Mouse (Mus musculus) T-helper 2 cell (primary cell): ENCODE results near the gene Megf6.

Experiments used
- in situ Hi-C: fragments of 300-600 bp; cut with MboI, MseI; formaldehyde crosslinking; loops from one replicate; pipeline ENCODE4 v1.15.1; 2025; ENCODE audit warnings: high pct_unique_total_duplicates

The Megf6 gene

DNA sequence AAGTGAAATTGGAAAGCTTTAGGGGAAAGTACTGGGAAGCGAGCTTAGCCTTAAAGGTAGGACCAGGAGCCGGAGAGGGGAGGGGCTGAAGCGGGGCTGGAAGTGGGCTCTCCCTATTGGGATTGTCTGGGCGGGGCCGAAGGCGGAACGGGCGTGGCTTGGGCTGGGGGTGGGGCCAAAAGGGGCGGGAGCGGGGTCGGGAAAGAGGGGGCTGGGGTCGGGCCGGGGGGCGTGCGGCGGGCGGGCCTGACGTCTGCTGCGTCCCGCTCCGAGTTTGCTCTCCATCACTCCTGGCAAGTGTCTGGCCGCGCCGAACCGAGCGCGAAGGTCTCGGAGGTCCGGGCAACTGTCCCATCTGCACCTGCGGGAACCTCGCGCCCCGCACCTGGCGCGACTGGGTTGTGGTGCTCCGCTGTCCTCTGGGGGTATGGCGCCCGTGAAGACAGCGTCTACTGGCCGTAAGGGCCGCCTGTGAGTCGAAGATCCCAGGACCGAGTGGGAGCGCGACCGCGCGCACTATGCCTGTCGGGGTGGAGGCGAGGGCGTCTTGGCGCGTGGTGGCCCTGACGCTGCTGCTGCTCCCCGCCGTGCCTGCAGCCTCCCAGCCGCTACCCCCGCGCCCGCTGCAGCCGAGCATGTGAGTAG, at the start of gene Megf6:
Megf6 (plus strand) TSS at position 225 of the 645 bp plus-strand sequence.
- in situ Hi-C loops = no loop called here

- in situ Hi-C loops = no loop called here
Observed at GRCm38 (mm10) chr4:154121800-154122199, 48.7 kb upstream of the Megf6 start.

- in situ Hi-C loops = no loop called here
Observed at GRCm38 (mm10) chr4:154122374-154122773, 48.2 kb upstream of the Megf6 start.

- in situ Hi-C loops = no loop called here
Observed at GRCm38 (mm10) chr4:154123553-154123952, 47.0 kb upstream of the Megf6 start.

DNA sequence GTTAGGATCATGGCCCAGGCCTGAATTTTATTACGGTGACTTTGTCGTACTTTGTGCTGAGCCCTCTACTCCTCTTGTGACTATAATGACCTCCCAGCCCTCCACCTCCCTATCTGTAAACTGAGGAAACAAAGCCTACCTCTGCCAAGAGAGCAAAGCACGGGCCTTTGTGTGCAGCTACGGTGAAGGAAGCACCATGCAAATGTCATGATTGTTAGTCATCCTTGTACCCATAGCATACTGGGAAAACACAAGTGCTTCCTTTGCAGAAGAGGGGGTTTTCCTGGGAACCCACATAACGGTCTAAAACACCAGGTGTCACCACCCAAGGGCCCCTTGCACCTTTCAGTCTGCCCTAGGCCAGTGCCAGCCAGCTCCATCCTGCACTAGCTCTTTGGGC, 45.3 kb upstream of the Megf6 start:
- in situ Hi-C loops = no loop called here

DNA sequence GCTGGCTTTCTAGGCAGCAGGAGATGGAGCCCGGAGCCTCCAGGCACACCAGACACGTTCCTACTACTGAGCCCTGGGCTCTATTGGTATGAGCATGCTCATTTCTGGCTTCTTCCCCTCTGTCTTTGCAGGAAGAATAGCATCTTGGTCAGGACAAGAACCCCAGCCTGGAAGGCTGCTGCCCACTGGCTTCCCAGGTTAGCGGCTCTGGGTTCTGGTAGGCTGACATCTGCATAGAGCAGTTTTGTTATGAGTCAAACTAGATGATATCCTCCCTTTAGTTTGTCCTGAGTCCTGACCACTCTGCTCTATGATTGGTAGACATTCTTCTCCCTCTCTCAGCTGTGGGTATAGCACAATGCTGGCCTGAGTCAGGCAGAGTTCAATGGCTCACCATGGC, 43.3 kb upstream of the Megf6 start:
- in situ Hi-C loops = no loop called here

DNA sequence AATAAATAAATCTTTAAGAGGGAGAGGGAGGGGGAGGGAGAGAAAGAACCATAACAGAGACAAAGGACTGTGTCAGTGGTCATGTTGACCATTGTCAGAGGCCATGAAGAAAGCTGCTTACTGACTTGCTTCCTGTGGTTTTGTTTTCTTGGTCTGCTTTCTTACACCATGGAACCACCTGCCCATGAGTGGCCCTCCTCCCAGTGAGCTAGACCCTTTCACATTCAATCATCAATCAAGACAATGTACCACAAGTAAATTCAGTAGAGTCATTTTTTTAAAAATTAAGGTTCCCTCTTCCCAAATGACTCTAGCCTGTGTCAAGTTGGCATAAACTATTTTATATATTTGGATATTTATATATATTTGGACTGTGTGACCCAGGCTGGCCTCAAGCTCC, 40.6 kb upstream of the Megf6 start:
- in situ Hi-C loops = no loop called here

DNA sequence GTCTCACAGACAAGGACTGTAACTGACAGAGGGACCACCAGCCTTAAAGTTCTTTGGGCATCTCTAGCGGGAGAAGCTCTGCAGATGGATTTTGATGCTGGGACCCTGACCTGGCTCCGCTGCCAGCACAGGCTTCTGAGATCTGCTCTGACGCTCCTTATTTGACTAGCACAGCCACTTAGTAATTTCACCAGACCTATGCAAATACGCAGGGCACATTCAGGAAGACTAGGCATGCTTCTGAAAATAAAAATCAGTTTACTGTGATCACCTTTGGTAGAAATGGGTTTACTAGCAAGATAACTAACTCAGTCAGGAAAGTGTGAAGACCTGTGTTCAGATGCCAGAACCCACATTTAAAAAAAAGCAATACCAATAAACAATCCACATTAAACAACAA, 38.6 kb upstream of the Megf6 start:
- in situ Hi-C loops = no loop called here

DNA sequence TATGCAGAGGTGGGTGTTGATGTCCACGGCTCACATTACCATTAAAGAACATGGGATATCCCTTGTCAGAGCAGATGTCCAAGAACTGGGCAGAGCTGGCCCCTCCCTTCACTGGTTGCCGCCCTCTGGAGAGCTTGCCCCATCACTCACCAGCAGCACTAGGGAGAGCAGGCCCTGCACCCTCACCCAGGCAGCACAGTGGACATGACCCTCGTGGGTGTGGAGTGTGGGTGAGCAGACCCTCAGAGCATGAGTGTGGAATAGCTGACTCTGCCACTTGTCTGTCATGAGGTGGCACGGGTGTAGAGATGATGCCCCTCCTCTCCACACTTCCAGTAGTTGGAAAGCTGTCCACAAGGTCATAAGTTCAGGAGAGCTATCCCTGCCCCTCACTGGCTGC, 35.7 kb upstream of the Megf6 start:
- in situ Hi-C loops = no loop called here

GRCm38 (mm10) chr4:154137139-154137538, 33.4 kb upstream of the Megf6 start:
- in situ Hi-C loops = no loop called here

DNA sequence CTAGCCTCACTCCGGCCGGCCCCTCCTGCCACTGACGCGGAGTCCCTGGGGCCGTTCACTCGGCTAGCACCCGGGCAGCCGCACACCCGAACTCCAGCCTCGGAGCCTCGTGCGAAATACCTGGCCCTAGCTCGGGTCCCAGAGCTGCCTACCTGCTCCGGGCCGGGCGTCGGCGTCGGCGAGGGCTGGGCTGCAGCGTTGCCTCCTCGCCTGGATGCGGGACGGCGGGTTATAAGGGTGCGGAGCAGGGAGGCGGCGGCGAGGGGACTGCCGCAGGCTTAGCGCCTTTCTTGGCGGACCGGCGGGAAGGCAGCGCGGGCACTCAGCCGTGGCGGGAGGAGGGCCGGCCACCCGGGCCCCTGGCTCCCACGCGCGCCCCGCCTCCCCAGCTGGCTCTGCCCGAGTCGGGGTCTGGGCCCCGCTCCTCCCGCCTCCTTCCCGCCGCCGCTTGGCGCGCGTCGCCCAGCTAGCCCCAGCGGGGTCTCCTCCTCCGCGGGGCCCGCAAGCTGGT, 30.8 kb upstream of the Megf6 start:
- in situ Hi-C loops = loop anchor here (5.0 kb wide), 1 partner anchor 1982 kb away; the partner anchor contains the start of gene Hes2

- in situ Hi-C loops = loop anchor here (5.0 kb wide), 1 partner anchor 1983 kb away; the partner anchor contains the start of gene Hes2
Observed at GRCm38 (mm10) chr4:154140182-154140212, 30.5 kb upstream of the Megf6 start, which contains the start of gene Trp73. TSS of gene Trp73 (minus strand) at chr4:154140208.

GRCm38 (mm10) chr4:154140213-154141008, 30.1 kb upstream of the Megf6 start:
- in situ Hi-C loops = loop anchor here (5.0 kb wide), 1 partner anchor 1983 kb away; the partner anchor contains the start of gene Hes2

DNA sequence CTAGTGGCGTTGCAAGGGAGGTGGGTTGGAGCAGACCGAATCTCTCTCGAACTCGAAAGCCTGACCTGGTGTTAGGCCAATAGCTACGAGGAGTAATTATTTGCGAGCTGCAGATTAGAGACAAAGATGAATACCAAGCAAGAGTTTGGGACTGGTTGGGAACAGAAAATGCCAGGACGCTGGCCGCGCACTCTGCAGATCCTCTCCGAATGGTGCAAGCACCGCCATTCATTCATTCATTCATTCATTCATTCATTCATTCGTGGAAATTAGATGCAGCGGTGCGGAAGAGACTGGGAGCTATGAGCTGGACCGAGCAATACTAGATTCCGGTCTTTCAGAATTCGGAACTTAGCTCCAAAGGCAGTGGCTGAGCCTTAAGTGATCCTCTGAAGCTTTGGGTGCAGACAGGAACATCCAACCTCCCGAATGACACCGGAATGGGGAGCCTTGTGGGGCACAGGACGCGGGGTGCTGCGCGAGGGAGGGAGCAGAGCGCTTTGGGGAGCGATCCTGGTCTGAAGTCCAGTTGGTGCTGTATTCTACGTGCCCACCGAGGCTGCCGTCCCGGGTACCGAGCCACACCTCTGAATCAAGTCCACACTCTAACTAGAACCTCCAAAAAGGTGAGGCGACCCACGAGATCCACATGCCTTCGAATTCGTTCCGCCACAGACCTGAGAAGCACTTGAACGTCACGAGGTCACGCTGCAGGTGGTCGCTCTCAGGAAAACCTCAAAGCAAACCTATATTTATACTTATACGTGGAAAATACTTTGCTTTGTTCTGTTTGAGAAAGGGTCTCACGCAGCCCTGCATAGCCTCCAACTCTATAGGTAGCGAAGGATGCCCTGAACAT, 29.3 kb upstream of the Megf6 start:
- in situ Hi-C loops = loop anchor here (5.0 kb wide), 1 partner anchor 1984 kb away; the partner anchor contains the start of gene Hes2

DNA sequence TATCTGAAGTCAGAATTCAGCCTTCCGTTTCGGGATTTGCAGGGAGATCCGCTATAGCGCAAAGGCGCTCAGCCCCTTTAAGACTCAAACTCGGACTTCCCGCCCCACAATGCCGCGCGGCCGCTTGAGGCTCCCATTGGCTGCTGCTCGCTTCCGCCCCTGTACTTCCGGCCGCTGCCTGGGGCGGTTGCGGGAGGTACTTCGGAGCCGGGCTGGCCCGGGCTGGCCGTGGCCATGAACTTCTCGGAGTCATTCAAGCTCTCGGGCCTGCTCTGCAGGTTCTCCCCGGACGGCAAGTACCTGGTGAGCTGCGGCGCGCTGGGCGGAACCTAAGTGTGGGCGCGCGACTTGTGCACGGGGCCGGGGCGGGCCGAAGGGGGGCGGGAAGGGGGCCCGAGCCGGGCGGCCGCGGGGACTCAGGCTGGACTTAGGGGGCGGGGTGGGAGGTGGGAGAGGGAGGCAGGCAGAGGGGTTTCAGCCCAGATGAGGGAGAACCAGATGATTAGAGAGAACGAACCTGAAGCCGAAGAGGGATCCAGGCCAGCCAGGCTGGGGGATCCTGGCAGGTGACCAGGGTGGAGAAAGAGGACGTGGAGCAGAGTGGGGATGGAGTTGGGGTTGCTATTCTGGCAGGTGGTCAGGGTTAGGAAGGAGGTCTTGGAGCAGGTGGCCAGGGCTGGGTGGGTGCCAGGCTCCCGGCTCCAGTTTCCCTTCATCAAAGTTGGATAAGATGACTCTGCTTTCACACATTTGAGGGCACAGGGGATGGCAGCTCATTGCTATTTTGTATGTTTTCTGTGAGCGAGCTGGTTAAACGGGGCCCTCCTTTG, 28.1 kb upstream of the Megf6 start, which contains the start of gene Wrap73:
Wrap73 (plus strand) TSS at position 162 of the 830 bp plus-strand sequence.
- in situ Hi-C loops = loop anchor here (5.0 kb wide), 1 partner anchor 1985 kb away; the partner anchor contains the start of gene Hes2

DNA sequence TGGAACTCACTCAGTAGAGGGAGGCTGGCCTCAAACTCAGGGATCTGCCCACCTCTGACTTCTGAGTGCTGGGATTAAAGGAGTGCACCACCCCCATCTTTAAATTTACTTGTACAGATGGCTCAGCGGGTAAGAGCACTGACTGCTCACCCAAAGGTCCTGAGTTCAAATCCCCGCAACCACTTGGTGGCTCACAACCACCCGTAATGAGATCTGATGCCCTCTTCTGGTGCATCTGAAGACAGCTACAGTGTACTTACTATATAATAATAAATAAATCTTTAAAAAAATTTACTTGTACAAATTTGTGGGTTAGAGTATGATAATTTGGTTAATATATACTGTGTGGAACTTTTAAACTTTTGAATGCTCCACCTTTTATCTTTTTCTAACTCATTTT, 25.8 kb upstream of the Megf6 start:
- in situ Hi-C loops = loop anchor here (5.0 kb wide), 1 partner anchor 1987 kb away; the partner anchor contains the start of gene Hes2

- in situ Hi-C loops = no loop called here
Observed at GRCm38 (mm10) chr4:154146342-154146741, 24.2 kb upstream of the Megf6 start.

- in situ Hi-C loops = no loop called here
Observed at GRCm38 (mm10) chr4:154154104-154154503, 16.4 kb upstream of the Megf6 start.

- in situ Hi-C loops = no loop called here
Observed at GRCm38 (mm10) chr4:154156050-154156449, 14.5 kb upstream of the Megf6 start.

DNA sequence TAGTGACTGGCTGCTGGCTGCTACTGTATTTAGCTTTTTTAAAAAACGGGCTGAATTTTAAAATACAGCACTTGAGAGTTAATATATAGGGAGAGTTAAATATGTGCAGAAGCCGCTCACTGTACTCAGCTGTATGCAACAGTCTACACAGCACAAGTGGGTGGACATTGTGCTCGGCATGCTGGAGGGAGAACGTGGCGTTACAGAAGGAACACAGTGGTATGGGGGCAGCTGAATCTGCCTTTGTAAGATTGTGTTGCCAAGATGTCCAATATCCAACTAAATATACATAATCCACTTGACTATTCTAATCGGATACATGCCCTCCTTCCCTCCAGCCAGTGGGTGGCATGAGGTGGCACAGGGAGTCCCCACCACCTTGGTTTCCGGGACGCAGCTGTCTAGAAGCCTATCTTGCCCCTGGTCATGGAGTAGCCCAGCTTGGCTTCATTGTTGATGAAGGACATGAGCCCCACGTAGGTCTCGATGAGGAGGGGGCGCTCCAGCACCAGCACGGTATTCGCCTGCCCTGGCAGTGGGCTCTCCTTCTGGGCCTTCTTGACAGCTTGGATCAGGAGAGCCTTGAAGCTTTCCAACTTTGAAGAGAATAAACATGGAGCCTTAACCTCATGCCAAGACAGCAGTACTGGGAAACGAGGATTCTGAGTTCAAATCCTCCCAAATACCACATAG, 12.4 kb upstream of the Megf6 start:
- in situ Hi-C loops = no loop called here

DNA sequence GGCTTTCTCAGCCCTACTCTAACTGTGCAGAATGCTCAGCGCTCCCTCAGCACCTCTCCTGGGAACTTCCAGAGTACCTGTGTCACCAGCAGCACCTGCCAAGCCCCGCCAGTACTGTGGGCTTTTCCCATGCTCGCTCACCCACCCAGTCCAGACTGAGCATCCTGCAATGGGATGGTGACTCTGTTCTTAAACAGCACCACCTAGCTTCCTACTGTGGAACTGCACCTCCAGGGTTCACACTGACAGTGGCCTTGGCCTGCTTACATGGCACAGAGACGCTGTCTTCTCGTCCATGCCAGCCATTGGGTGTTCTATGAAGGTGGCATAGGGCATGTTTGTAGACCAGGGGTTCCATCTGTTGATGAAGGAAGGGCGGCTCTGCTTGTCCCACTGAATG, 11.5 kb upstream of the Megf6 start:
- in situ Hi-C loops = no loop called here
